In genomic region chr13:38155523-38155922, GRCm38 (mm10) we compare ENCODE assay signal across 15 mouse cellular contexts. TPM values are rescaled to one million over a fixed set of nuclear protein-coding genes. Genes with fewer than 3 reads are reported as not detected.
DNase-seq lines count a peak whose midpoint lies in the region; ATAC-seq and TF ChIP-seq lines count a peak whose summit lies in the region.
"Had no signal": no experiment of that assay in that cellular context is flagged by ENCODE, and none has a peak within 500 bp of the region (broad histone marks: within the 10 kb centered on the region; RNA-seq: fewer than 3 reads in every experiment).

No protein-coding gene starts in this region.

- no peak for TF ChIP-seq CTCF in kidney, postnatal 0 days (IDR thresholded peaks at IDR 0.05; ENCODE audit: low read depth)
- TF ChIP-seq CTCF in small intestine, adult 2 months (IDR thresholded peaks at IDR 0.05; ENCODE audit: extremely low read depth, insufficient read length, insufficient replicate concordance, low read depth, low read length): no peak

- no peaks in the 10 kb centered on the region; the same call in 1 of the 2 replicates for H3K27me3 ChIP-seq in heart, embryonic 13.5 days (replicated peaks)
- peaks cover 7% of the 10 kb centered on the region; the same call in 1 of the 2 replicates for H3K27me3 ChIP-seq in kidney, postnatal 0 days (ENCODE audit: insufficient read depth, low read length)
- 0 out of 2 replicates have a peak, but pooled peaks cover 6% of the 10 kb centered on the region for H3K27me3 ChIP-seq in small intestine, adult 2 months (ENCODE audit: control insufficient read depth, insufficient read depth, low read length)

- H3K4me1 ChIP-seq in heart, embryonic 13.5 days: peaks cover 62% of the 10 kb centered on the region
- peaks cover 9% of the 10 kb centered on the region; the same call in 1 of the 2 replicates for H3K4me1 ChIP-seq in kidney, postnatal 0 days (replicated peaks; ENCODE audit: insufficient read depth, low read length)
- H3K4me1 ChIP-seq in small intestine, adult 2 months (ENCODE audit: control insufficient read depth, insufficient read depth, insufficient read length, low read length): peaks cover 8% of the 10 kb centered on the region; the same call in 1 of the 2 replicates

- no peak for DNase-seq in heart, adult 8-10 months (ENCODE audit: low spot score)
- DNase-seq in kidney, postnatal 0 days (ENCODE audit: low spot score): peak; percentile 38
- DNase-seq in kidney, adult 11 months: no peak
- peak; percentile 65 for DNase-seq in embryo, embryonic 11 days
- DNase-seq in Muller cell, postnatal 12 days (ENCODE audit: inconsistent ontology term): no peak
- no peak for DNase-seq in spleen, postnatal 14 days (ENCODE audit: low spot score in 2 of 2)
- DNase-seq: cerebellum, adult 8-10 months; gastrocnemius, postnatal 36 days; lung, embryonic 14.5 days; thymus, adult 2 months had no signal

- H3K4me3 ChIP-seq in heart, embryonic 13.5 days: peak overlapping the region; percentile 14; the same call in 1 of the 2 replicates
- no peak overlapping the region for H3K4me3 ChIP-seq in kidney, postnatal 0 days (replicated peaks; ENCODE audit: low read depth, low read length)
- H3K4me3 ChIP-seq in small intestine, adult 2 months (ENCODE audit: low read depth, low read length): 0 out of 2 replicates have a peak overlapping the region, but pooled peaks have one; percentile 20
- H3K4me3 ChIP-seq: hindbrain, embryonic 15.5 days; megakaryocyte, embryonic 14.5 days had no signal

- H3K9me3 ChIP-seq in heart, embryonic 13.5 days: no peaks in the 10 kb centered on the region
- no peaks in the 10 kb centered on the region for H3K9me3 ChIP-seq in kidney, postnatal 0 days (replicated peaks; ENCODE audit: low read length)
- H3K9me3 ChIP-seq: hindbrain, embryonic 15.5 days; megakaryocyte, embryonic 14.5 days had no signal

- peak overlapping the region; percentile 40; the same call in 1 of the 2 replicates for H3K9ac ChIP-seq in heart, embryonic 13.5 days
- no peak overlapping the region for H3K9ac ChIP-seq in kidney, postnatal 0 days (ENCODE audit: low read depth, low read length)
- H3K9ac ChIP-seq: hindbrain, embryonic 15.5 days; lung, embryonic 14.5 days had no signal

- no peak for TF ChIP-seq POLR2A in small intestine, adult 2 months (IDR thresholded peaks at IDR 0.05; ENCODE audit: low read depth, low read length)

- H3K36me3 ChIP-seq in heart, embryonic 13.5 days: peaks cover 8% of the 10 kb centered on the region; the same call in 1 of the 2 replicates
- H3K36me3 ChIP-seq in kidney, postnatal 0 days (ENCODE audit: insufficient read depth, low read length): no peaks in the 10 kb centered on the region
- H3K36me3 ChIP-seq in small intestine, adult 2 months (ENCODE audit: control insufficient read depth, insufficient read depth, low read length): peaks cover 7% of the 10 kb centered on the region
- H3K36me3 ChIP-seq: hindbrain, embryonic 15.5 days had no signal

- no peak for ATAC-seq in heart, embryonic 13.5 days (ENCODE audit: extremely low read depth, insufficient number of reproducible peaks, low FRiP score, low TSS enrichment)
- 0 out of 2 replicates have a peak, but pooled peaks have one; percentile 10 for ATAC-seq in kidney, postnatal 0 days (replicated peaks; ENCODE audit: low FRiP score, low read depth)

- peak overlapping the region; percentile 13 for H3K27ac ChIP-seq in heart, embryonic 13.5 days (replicated peaks)
- no peak overlapping the region for H3K27ac ChIP-seq in kidney, postnatal 0 days
- peak overlapping the region; percentile 79 for H3K27ac ChIP-seq in small intestine, adult 2 months (ENCODE audit: insufficient read depth, low read depth, low read length)
- H3K27ac ChIP-seq: hindbrain, embryonic 15.5 days had no signal

- H3K4me2 ChIP-seq in heart, embryonic 13.5 days: peak overlapping the region; percentile 75
- no peak overlapping the region for H3K4me2 ChIP-seq in kidney, postnatal 0 days (ENCODE audit: low read length)
- H3K4me2 ChIP-seq: hindbrain, embryonic 15.5 days; lung, embryonic 14.5 days had no signal

- WGBS in heart, embryonic 13.5 days: 8% methylated on average over 2 of the region's 2 CpGs
- WGBS in kidney, postnatal 0 days: 17% methylated on average over 2 of the region's 2 CpGs
- WGBS in small intestine, adult 2 months: 14% methylated on average over 2 of the region's 2 CpGs

RNA-seq across cellular contexts. Expression of gene Dsp, which starts 4.4 kb away (rescaled TPM):
- 29.9 and 31.9 TPM in 2 replicates for polyA plus RNA-seq in heart, embryonic 13.5 days (2015; fragmentation: Nextera tagmentation; extraction: Ambion mirVana)
- total RNA-seq in heart, adult 8-10 months (2022): 100 to 1,000 TPM; 553 to 683 (median 643) TPM
- 4.4 and 4.8 TPM in 2 replicates for polyA plus RNA-seq in kidney, postnatal 0 days (2015; fragmentation: Nextera tagmentation; extraction: Ambion mirVana)
- 11.1 and 43.0 TPM in 2 replicates for polyA plus RNA-seq in small intestine, adult 2 months (2012; rRNA removed)
- total RNA-seq: MEL had no signal

RNA-seq across cellular contexts. Expression of gene Snrnp48, which starts 49.2 kb away (rescaled TPM):
- 20.0 and 25.4 TPM in 2 replicates for polyA plus RNA-seq in heart, embryonic 13.5 days (2015; fragmentation: Nextera tagmentation; extraction: Ambion mirVana)
- total RNA-seq in heart, adult 8-10 months (2022): 10 to 100 TPM in 2 of 4 experiments, 1 to 10 TPM in 2; 6.5 to 15.6 (median 10.9) TPM
- 30.9 and 33.4 TPM in 2 replicates for polyA plus RNA-seq in kidney, postnatal 0 days (2015; fragmentation: Nextera tagmentation; extraction: Ambion mirVana)
- 9.9 and 20.9 TPM in 2 replicates for polyA plus RNA-seq in small intestine, adult 2 months (2012; rRNA removed)

Comparison
In these comparisons a context has a peak if more than half of its experiments do, and no peak if none do; other contexts are left out.
1. DNase-seq: peak in kidney, postnatal 0 days (single experiment) and embryo, embryonic 11 days (single experiment); none in heart, adult 8-10 months (single experiment), kidney, adult 11 months (single experiment), Muller cell, postnatal 12 days (single experiment) and spleen, postnatal 14 days (0 of 2).